Mouse (Mus musculus) MEL (cell line): Measurements from ENCODE around the gene Map3k6. TPM values are rescaled to one million over a fixed set of nuclear protein-coding genes. Genes with fewer than 3 reads are reported as not detected.

ENCODE experiments used
- DNase-seq: peaks from one replicate; pipeline ENCODE4 v3.0.0; 2011; ENCODE audit warnings: low read depth, low spot score
- H3K27ac ChIP-seq: 2 replicates; pipeline ENCODE4 v1.5.1; 2012; ENCODE audit warnings: low read depth, mild to moderate bottlenecking, control low read depth, low read length, moderate library complexity; ENCODE audit not compliant: control insufficient read depth
- H3K27me3 ChIP-seq, 2 experiments: fragments of 150-350 bp in 1 of 2; sonication (generic) in 1 of 2; 2 replicates each; pipeline ENCODE4 v1.6.1; 2012; ENCODE audit warnings: low read length in 2 of 2, mild to moderate bottlenecking in 2 of 2, improper control_type of control experiment in 1 of 2, moderate library complexity in 1 of 2; ENCODE audit not compliant: insufficient read depth in 2 of 2, control insufficient read depth in 1 of 2
- H3K36me3 ChIP-seq, 2 experiments: 2 replicates each; pipeline ENCODE4 v1.6.1; 2012 to 2014; ENCODE audit warnings: low read length in 2 of 2, improper control_type of control experiment in 1 of 2, inconsistent platforms in 1 of 2, mild to moderate bottlenecking in 1 of 2; ENCODE audit not compliant: insufficient read depth in 2 of 2, control insufficient read depth in 1 of 2
- H3K4me1 ChIP-seq, 2 experiments: fragments of 150-350 bp in 1 of 2; sonication (generic) in 1 of 2; 2 replicates each; pipeline ENCODE4 v1.6.1; 2012; ENCODE audit warnings: low read length in 2 of 2, improper control_type of control experiment in 1 of 2, mild to moderate bottlenecking in 1 of 2; ENCODE audit not compliant: insufficient read depth in 2 of 2, control insufficient read depth in 1 of 2
- H3K4me3 ChIP-seq, 2 experiments: fragments of 150-350 bp in 1 of 2; sonication (generic) in 1 of 2; 2 replicates each; pipeline ENCODE4 v1.5.1; 2012; ENCODE audit warnings: low read depth in 2 of 2, low read length in 2 of 2, mild to moderate bottlenecking in 2 of 2, moderate library complexity in 2 of 2, control low read depth in 1 of 2, improper control_type of control experiment in 1 of 2; ENCODE audit not compliant: control insufficient read depth in 1 of 2, insufficient read depth in 1 of 2
- H3K79me2 ChIP-seq: 2 replicates; pipeline ENCODE4 v1.6.1; 2012; ENCODE audit warnings: mild to moderate bottlenecking, low read length, moderate library complexity; ENCODE audit not compliant: control insufficient read depth, poor library complexity, insufficient read depth
- H3K9ac ChIP-seq: 2 replicates; pipeline ENCODE4 v1.6.1; 2012; ENCODE audit warnings: low read depth, mild to moderate bottlenecking, control low read depth, low read length, moderate library complexity; ENCODE audit not compliant: control insufficient read depth, poor library complexity, severe bottlenecking
- H3K9me3 ChIP-seq: fragments of 150-350 bp; sonication (generic); replicated peaks from 2 replicates; pipeline ENCODE4 v1.6.1; 2012; ENCODE audit warnings: mild to moderate bottlenecking, low read length, improper control_type of control experiment, moderate library complexity; ENCODE audit not compliant: insufficient read depth
- CHD2 ChIP-seq: IDR thresholded peaks from 2 replicates; pipeline ENCODE4 v1.6.1; 2011; ENCODE audit warnings: low read length, improper control_type of control experiment
- CTCF ChIP-seq, 3 experiments: IDR thresholded peaks in 2 of 3; conservative IDR thresholded peaks in 1 of 3; 2 replicates each; pipeline ENCODE4 v1.5.1; 2011 to 2012; ENCODE audit warnings: low read length in 3 of 3, low read depth in 2 of 3, mild to moderate bottlenecking in 2 of 3, improper control_type of control experiment in 1 of 3, inconsistent platforms in 1 of 3, mixed read lengths in 1 of 3, moderate library complexity in 1 of 3; ENCODE audit not compliant: control insufficient read depth in 1 of 3, insufficient read depth in 1 of 3, poor library complexity in 1 of 3, severe bottlenecking in 1 of 3
- E2F4 ChIP-seq: IDR thresholded peaks from 2 replicates; pipeline ENCODE4 v1.6.1; 2011; ENCODE audit warnings: low read depth, low read length, improper control_type of control experiment, borderline replicate concordance
- EP300 ChIP-seq, 2 experiments: IDR thresholded peaks; 2 replicates each; pipeline ENCODE4 v1.6.1; 2011; ENCODE audit warnings: improper control_type of control experiment in 2 of 2, low read length in 2 of 2, low read depth in 1 of 2, mild to moderate bottlenecking in 1 of 2
- GABPA ChIP-seq: IDR thresholded peaks from 2 replicates; pipeline ENCODE4 v1.6.1; 2012; ENCODE audit warnings: low read depth, mild to moderate bottlenecking, inconsistent platforms, low read length, improper control_type of control experiment, moderate library complexity
- GATA1 ChIP-seq: IDR thresholded peaks from 2 replicates; pipeline ENCODE4 v1.6.1; 2011; ENCODE audit warnings: low read depth, low read length, improper control_type of control experiment
- HCFC1 ChIP-seq: IDR thresholded peaks from 2 replicates; pipeline ENCODE4 v1.6.1; 2012; ENCODE audit warnings: low read depth, mild to moderate bottlenecking, inconsistent platforms, low read length, improper control_type of control experiment, moderate library complexity
- MAFK ChIP-seq: IDR thresholded peaks from 2 replicates; pipeline ENCODE4 v1.6.1; 2011; ENCODE audit warnings: low read depth, mild to moderate bottlenecking, low read length, improper control_type of control experiment, borderline replicate concordance
- MAX ChIP-seq: IDR thresholded peaks from 2 replicates; pipeline ENCODE4 v1.6.1; 2011; ENCODE audit warnings: low read length, improper control_type of control experiment
- MAZ ChIP-seq: IDR thresholded peaks from 2 replicates; pipeline ENCODE4 v1.6.1; 2012; ENCODE audit warnings: low read depth, mild to moderate bottlenecking, inconsistent platforms, low read length, improper control_type of control experiment
- MXI1 ChIP-seq: IDR thresholded peaks from 2 replicates; pipeline ENCODE4 v1.6.1; 2011; ENCODE audit warnings: mild to moderate bottlenecking, low read depth, low read length, improper control_type of control experiment
- MYC ChIP-seq: IDR thresholded peaks from 2 replicates; pipeline ENCODE4 v1.6.1; 2011; ENCODE audit warnings: low read depth, mild to moderate bottlenecking, low read length, improper control_type of control experiment, moderate library complexity
- NELFE ChIP-seq: IDR thresholded peaks from 2 replicates; pipeline ENCODE4 v1.6.1; 2011; ENCODE audit warnings: low read depth, low read length, improper control_type of control experiment
- POLR2A ChIP-seq, 2 experiments: IDR thresholded peaks; 2 replicates each; pipeline ENCODE4 v1.6.1; 2011 to 2012; ENCODE audit warnings: low read length in 2 of 2, mild to moderate bottlenecking in 2 of 2, control low read depth in 1 of 2, improper control_type of control experiment in 1 of 2, low read depth in 1 of 2, moderate library complexity in 1 of 2; ENCODE audit not compliant: control insufficient read depth in 1 of 2, insufficient read depth in 1 of 2, poor library complexity in 1 of 2
- POLR2AphosphoS2 ChIP-seq: IDR thresholded peaks from 2 replicates; pipeline ENCODE4 v1.6.1; 2011; ENCODE audit warnings: low read length, improper control_type of control experiment
- POLR2AphosphoS5 ChIP-seq: IDR thresholded peaks from 2 replicates; pipeline ENCODE4 v1.6.1; 2012; ENCODE audit warnings: low read depth, borderline replicate concordance, mild to moderate bottlenecking, inconsistent platforms, low read length, moderate library complexity, mixed read lengths
- RAD21 ChIP-seq: IDR thresholded peaks from 2 replicates; pipeline ENCODE4 v1.6.1; 2011; ENCODE audit warnings: mild to moderate bottlenecking, low read depth, low read length, improper control_type of control experiment
- SIN3A ChIP-seq: IDR thresholded peaks from 2 replicates; pipeline ENCODE4 v1.6.1; 2012; ENCODE audit warnings: low read length, improper control_type of control experiment, inconsistent platforms
- SMC3 ChIP-seq: IDR thresholded peaks from 2 replicates; pipeline ENCODE4 v1.6.1; 2011; ENCODE audit warnings: low read depth, low read length, improper control_type of control experiment
- TBP ChIP-seq: IDR thresholded peaks from 2 replicates; pipeline ENCODE4 v1.8.0; 2011; ENCODE audit warnings: low read depth, low read length, improper control_type of control experiment
- UBTF ChIP-seq: IDR thresholded peaks from 2 replicates; pipeline ENCODE4 v1.6.1; 2012; ENCODE audit warnings: low read depth, mild to moderate bottlenecking, inconsistent platforms, low read length, improper control_type of control experiment, moderate library complexity, borderline replicate concordance; ENCODE audit not compliant: insufficient read depth
- ZC3H11A ChIP-seq: IDR thresholded peaks from 2 replicates; pipeline ENCODE4 v1.6.1; 2012; ENCODE audit warnings: low read depth, mild to moderate bottlenecking, inconsistent platforms, low read length, improper control_type of control experiment
- ZNF384 ChIP-seq: IDR thresholded peaks from 2 replicates; pipeline ENCODE4 v1.6.1; 2012; ENCODE audit warnings: low read depth, mild to moderate bottlenecking, inconsistent platforms, low read length, improper control_type of control experiment
- polyA plus RNA-seq, 2 experiments: library from polyadenylated mRNA; stranded (reverse) in 1 of 2; unstranded in 1 of 2; fragments of >175 nt in 1 of 2; fragments of >200 nt in 1 of 2; gene quantifications; 2 replicates each; pipeline versions ENCODE4 v1.2.1 to v1.2.4; 2012; ENCODE audit warnings: low replicate concordance in 2 of 2, low read depth in 1 of 2; ENCODE audit not compliant: insufficient read length in 2 of 2, insufficient read depth in 1 of 2, missing spikeins in 1 of 2
- total RNA-seq: library from RNA; depleted of rRNA; stranded (reverse); fragments of 300-350 nt; gene quantifications from 2 replicates; pipeline ENCODE4 v1.2.3, GENCODE M21; 2012

Map3k6 gene
- total and polyA plus RNA-seq, 3 experiments = 19.1 to 21.9 TPM; not detected in 1

DNA sequence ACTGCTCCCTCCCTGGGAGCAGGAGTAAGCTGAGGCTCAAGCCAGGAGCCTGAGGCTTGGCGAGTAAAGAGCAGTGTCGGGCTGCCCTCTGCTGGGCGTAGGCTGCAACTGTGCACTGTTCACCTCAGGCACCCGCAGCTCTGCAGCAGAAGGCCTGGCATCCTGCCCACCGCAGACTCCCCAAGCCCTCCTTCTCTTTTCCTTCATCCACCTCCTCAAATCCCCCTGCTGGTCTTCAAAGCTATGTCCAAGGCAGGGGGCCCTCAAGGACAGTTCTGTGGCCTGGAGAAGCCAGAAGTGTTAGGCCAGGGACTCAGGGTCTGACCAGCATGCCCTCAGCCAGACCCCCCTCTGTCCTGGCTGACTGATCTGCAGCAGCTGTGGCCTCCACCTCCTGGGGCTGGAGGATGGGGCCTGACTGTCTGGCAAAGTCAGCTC, 57.2 kb downstream of the Map3k6 start:
- Histone ChIP-seq H3K27me3 (no peaks in the 10 kb centered on the region), H3K9ac (no peak overlapping the region), H3K27ac (no peak overlapping the region), H3K4me1 (no peaks in the 10 kb centered on the region), H3K79me2 (no peaks in the 10 kb centered on the region), H3K4me3 (no peak overlapping the region), H3K9me3 (no peaks in the 10 kb centered on the region), H3K36me3 (no peaks in the 10 kb centered on the region; a peak in 1 of 4 replicates)
- TF ChIP-seq CTCF (IDR thresholded peaks at IDR 0.05 in 2 of 3, conservative IDR thresholded peaks at IDR 0.05 in 1 of 3; ENCODE audit: control insufficient read depth in 1 of 3, insufficient read depth in 1 of 3, low read depth in 2 of 3, low read length in 3 of 3, poor library complexity in 1 of 3, severe bottlenecking in 1 of 3) (peak; percentile 87 to 94 (median 90)), SIN3A (peak; percentile 53; the same call in 1 of the 2 replicates), RAD21 (peak; percentile 94), ZC3H11A (peak; percentile 94), TBP (no peak), POLR2AphosphoS5 (no peak), ZNF384 (0 out of 2 replicates have a peak, but pooled peaks have one; percentile 17), SMC3 (peak; percentile 98), E2F4 (no peak), MYC (0 out of 2 replicates have a peak, but pooled peaks have one; percentile 17)
- peak; percentile 77 for DNase-seq

DNA sequence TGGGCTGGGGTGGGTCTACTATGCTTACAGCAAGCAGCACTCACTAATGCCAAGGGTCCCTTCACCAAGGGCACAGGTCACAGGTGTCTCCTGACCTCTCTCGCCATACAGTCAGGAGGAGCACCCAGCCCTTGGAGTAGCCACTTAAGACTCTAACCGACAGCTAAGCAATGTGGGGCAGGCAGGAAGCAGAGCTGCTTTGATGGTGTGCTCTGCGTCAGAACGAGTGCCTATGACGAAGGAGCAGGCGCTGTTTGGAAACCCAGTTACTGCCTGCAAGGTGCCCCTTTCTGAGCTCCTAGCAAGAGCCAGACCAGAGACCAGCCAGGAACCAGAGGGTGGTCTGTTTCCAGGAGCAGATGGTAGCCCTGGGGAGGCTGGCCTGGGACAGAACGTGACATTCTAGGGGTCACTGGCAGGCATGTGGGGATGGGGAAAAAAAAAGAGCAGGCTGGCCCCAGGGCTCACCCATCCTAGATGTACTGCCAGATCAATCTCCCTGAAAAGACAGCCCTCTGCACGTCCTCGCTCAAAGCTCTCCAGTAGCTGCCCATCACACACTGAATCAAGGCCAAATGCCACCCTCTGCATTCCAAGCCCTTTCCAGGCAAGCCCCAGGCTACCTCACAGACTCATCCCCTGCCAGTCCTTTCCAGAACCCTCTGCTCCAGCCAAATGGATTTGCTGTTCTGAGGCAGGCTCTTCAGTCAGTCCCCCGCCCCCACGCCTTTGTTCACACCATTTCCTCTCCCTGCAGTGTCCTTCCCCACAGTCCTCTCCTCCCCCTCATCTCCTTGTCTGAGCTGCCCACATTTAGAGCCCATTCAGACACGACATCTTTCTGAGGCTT, 58.1 kb downstream of the Map3k6 start:
- H3K4me3 ChIP-seq = no peak overlapping the region
- no peaks in the 10 kb centered on the region for H3K79me2 ChIP-seq
- H3K9me3 ChIP-seq = no peaks in the 10 kb centered on the region
- H3K36me3 ChIP-seq = no peaks in the 10 kb centered on the region; a peak in 1 of 4 replicates
- no peak overlapping the region for H3K27ac ChIP-seq
- H3K27me3 ChIP-seq = no peaks in the 10 kb centered on the region
- no peak for DNase-seq
- H3K9ac ChIP-seq = no peak overlapping the region
- TF ChIP-seq POLR2AphosphoS2 = no peak
- no peak for TF ChIP-seq ZNF384
- no peak for TF ChIP-seq GABPA
- TF ChIP-seq EP300 (IDR thresholded peaks at IDR 0.05; ENCODE audit: low read depth in 1 of 2, low read length in 2 of 2) = no peak
- TF ChIP-seq POLR2AphosphoS5 = no peak
- TF ChIP-seq, all 39 proteins: peak for 0
- no peaks in the 10 kb centered on the region for H3K4me1 ChIP-seq

DNA sequence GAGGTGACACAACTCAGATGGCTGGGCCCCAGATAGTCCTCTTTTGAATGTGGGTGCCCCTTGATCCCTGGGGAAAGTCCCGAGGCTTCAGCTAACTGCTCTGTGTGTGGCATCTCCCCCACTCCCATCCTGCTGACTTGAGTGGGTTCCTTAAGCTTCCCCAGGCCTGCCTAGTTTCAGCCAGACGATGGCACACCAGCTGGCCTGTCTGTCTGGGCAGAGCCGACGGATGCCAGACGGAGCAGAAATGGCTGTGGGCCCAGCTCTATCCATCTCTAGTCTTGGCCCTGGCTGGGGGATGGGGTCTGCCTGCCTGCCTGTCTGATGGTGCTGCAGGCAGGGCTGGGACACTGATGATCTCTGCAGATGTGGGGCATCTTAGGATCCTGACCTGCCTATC, 59.1 kb downstream of the Map3k6 start:
- Histone ChIP-seq H3K79me2 (no peaks in the 10 kb centered on the region), H3K4me3 (no peak overlapping the region), H3K4me1 (no peaks in the 10 kb centered on the region), H3K27me3 (no peaks in the 10 kb centered on the region), H3K9ac (no peak overlapping the region), H3K27ac (no peak overlapping the region), H3K36me3 (no peaks in the 10 kb centered on the region; a peak in 1 of 4 replicates), H3K9me3 (no peaks in the 10 kb centered on the region)
- no peak for DNase-seq
- TF ChIP-seq GABPA (no peak), POLR2AphosphoS5 (no peak), NELFE (no peak), SIN3A (no peak), UBTF (no peak), CTCF (IDR thresholded peaks at IDR 0.05 in 2 of 3, conservative IDR thresholded peaks at IDR 0.05 in 1 of 3; ENCODE audit: control insufficient read depth in 1 of 3, insufficient read depth in 1 of 3, low read depth in 2 of 3, low read length in 3 of 3, poor library complexity in 1 of 3, severe bottlenecking in 1 of 3) (no peak), MXI1 (no peak), EP300 (IDR thresholded peaks at IDR 0.05; ENCODE audit: low read depth in 1 of 2, low read length in 2 of 2) (no peak), HCFC1 (no peak), MAX (no peak), MAFK (no peak), GATA1 (no peak), CHD2 (no peak), POLR2A (IDR thresholded peaks at IDR 0.05; ENCODE audit: control insufficient read depth in 1 of 2, insufficient read depth in 1 of 2, low read depth in 1 of 2, low read length in 2 of 2, poor library complexity in 1 of 2) (no peak), MAZ (no peak), RAD21 (no peak)
